Mouse (Mus musculus) limb, embryonic 14.5 days (tissue): ENCODE data around the gene Saa4. TPM values are rescaled to one million over a fixed set of nuclear protein-coding genes. Genes with fewer than 3 reads are reported as not detected.

Experiments
- ATAC-seq: fragments of 200-750 bp; cut with Nextera tagmentation; 2 replicates; pipeline ENCODE4 v1.8.0; 2017; ENCODE audit warnings: low read depth, moderate number of reproducible peaks, moderate TSS enrichment; ENCODE audit not compliant: low FRiP score
- DNase-seq: peaks from one replicate; pipeline ENCODE4 v3.0.0-alpha.2; 2015; ENCODE audit warnings: low spot score
- H3K27ac ChIP-seq: fragments of 300-500 bp; sonication (generic); replicated peaks from 2 replicates; pipeline ENCODE4 v1.5.1; 2014; ENCODE audit warnings: low read depth, mild to moderate bottlenecking, low read length, moderate library complexity, mixed read lengths
- H3K27me3 ChIP-seq: fragments of 300-500 bp; sonication (generic); 2 replicates; pipeline ENCODE4 v1.6.1; 2014; ENCODE audit warnings: low read length, mixed read lengths; ENCODE audit not compliant: control insufficient read depth, insufficient read depth
- H3K36me3 ChIP-seq: fragments of 300-500 bp; sonication (generic); 2 replicates; pipeline ENCODE4 v1.6.1; 2014; ENCODE audit warnings: mild to moderate bottlenecking, low read length, moderate library complexity, mixed read lengths; ENCODE audit not compliant: control insufficient read depth, insufficient read depth
- H3K4me1 ChIP-seq: fragments of 300-500 bp; sonication (generic); 2 replicates; pipeline ENCODE4 v1.6.1; 2014; ENCODE audit warnings: antibody characterized with exemption, low read length, mixed read lengths; ENCODE audit not compliant: control insufficient read depth, insufficient read depth
- H3K4me2 ChIP-seq: fragments of 300-500 bp; sonication (generic); replicated peaks from 2 replicates; pipeline ENCODE4 v1.6.1; 2014; ENCODE audit warnings: low read depth, mild to moderate bottlenecking, low read length, moderate library complexity; ENCODE audit not compliant: severe bottlenecking
- H3K4me3 ChIP-seq: fragments of 300-500 bp; sonication (generic); replicated peaks from 2 replicates; pipeline ENCODE4 v1.5.1; 2014; ENCODE audit warnings: low read length
- H3K9ac ChIP-seq: fragments of 300-500 bp; sonication (generic); 2 replicates; pipeline ENCODE4 v1.6.1; 2014; ENCODE audit warnings: mild to moderate bottlenecking, low read depth, low read length, moderate library complexity; ENCODE audit not compliant: severe bottlenecking
- H3K9me3 ChIP-seq: fragments of 300-500 bp; sonication (generic); 2 replicates; pipeline ENCODE4 v1.6.1; 2016; ENCODE audit warnings: low read length; ENCODE audit not compliant: control insufficient read depth
- POLR2A ChIP-seq: fragments of 200-500 bp; IDR thresholded peaks from 2 replicates; pipeline ENCODE4 v1.8.0; 2012; ENCODE audit warnings: inconsistent platforms, mild to moderate bottlenecking, moderate library complexity, borderline replicate concordance; ENCODE audit not compliant: insufficient read depth, insufficient read length; ENCODE audit errors: extremely low read depth
- WGBS: fragments of 180-500 bp; shearing (Covaris S2); extraction: QIAGEN DNeasy Blood & Tissue Kit; methylation state at CpG from one replicate; pipeline ENCODE4 v1.1.7; 2014; 5-methylcytosine and 5-hydroxymethylcytosine counted together
- polyA plus RNA-seq, 2 experiments: library from polyadenylated mRNA; depleted of rRNA in 1 of 2; stranded (reverse) in 1 of 2; unstranded in 1 of 2; fragments of >200 nt; fragmentation: Nextera tagmentation in 1 of 2; extraction: Ambion mirVana in 1 of 2; gene quantifications; 2 replicates each; pipeline versions ENCODE4 v1.2.1 to v1.2.3; 2012 to 2014

Saa4 gene
- polyA plus RNA-seq, 2 experiments, result not detected

DNA sequence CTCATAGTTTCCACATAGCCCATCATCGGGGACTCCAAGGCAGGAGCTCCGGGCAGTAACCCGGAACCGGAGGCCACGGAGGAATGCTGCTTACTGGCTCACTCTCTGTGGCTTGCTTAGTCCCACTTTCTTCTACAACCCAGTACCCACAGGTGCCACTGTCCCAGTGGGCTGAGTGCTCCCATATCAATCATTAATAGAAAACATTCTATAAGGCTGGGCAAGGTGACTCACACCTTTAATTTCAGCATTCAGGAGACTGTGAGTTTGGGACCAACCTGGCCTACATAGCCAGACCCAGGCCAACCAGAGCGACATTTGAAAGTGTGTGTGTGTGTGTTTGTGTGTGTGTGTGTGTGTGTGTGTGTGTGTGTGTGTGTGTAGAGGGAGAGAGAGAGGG, 9.0 kb downstream of the Saa4 start:
- no peaks in the 10 kb centered on the region for H3K9me3 ChIP-seq
- no peak overlapping the region for H3K4me3 ChIP-seq
- H3K9ac ChIP-seq, result no peak overlapping the region
- no peak for DNase-seq
- ATAC-seq, result no peak
- no peaks in the 10 kb centered on the region for H3K27me3 ChIP-seq
- WGBS, result 96% methylated on average over 6 of the region's 6 CpGs
- no peak overlapping the region for H3K4me2 ChIP-seq
- no peak for TF ChIP-seq POLR2A
- H3K4me1 ChIP-seq, result no peaks in the 10 kb centered on the region
- no peaks in the 10 kb centered on the region for H3K36me3 ChIP-seq
- no peak overlapping the region for H3K27ac ChIP-seq

- WGBS, result 75% methylated on average over 9 of the region's 9 CpGs
Measured at GRCm38 (mm10) chr7:46720460-46720859, 11.9 kb downstream of the Saa4 start.

GRCm38 (mm10) chr7:46719526-46719925, 12.9 kb downstream of the Saa4 start:
- Histone ChIP-seq H3K4me2 (no peak overlapping the region), H3K9me3 (no peaks in the 10 kb centered on the region), H3K36me3 (no peaks in the 10 kb centered on the region), H3K4me3 (no peak overlapping the region), H3K27ac (no peak overlapping the region), H3K9ac (no peak overlapping the region), H3K4me1 (no peaks in the 10 kb centered on the region), H3K27me3 (no peaks in the 10 kb centered on the region)
- WGBS, result 76% methylated on average over 7 of the region's 7 CpGs
- DNase-seq (no peak), ATAC-seq (no peak)
- no peak for TF ChIP-seq POLR2A

More at GRCm38 (mm10) chr7:46720460-46720859, 11.9 kb downstream of the Saa4 start:
- no peak for ATAC-seq
- H3K4me2 ChIP-seq, result no peak overlapping the region
- H3K36me3 ChIP-seq, result no peaks in the 10 kb centered on the region
- no peaks in the 10 kb centered on the region for H3K27me3 ChIP-seq
- no peak for TF ChIP-seq POLR2A
- no peak for DNase-seq
- no peak overlapping the region for H3K27ac ChIP-seq
- H3K9me3 ChIP-seq, result no peaks in the 10 kb centered on the region
- no peak overlapping the region for H3K9ac ChIP-seq
- H3K4me1 ChIP-seq, result no peaks in the 10 kb centered on the region
- H3K4me3 ChIP-seq, result no peak overlapping the region

DNA sequence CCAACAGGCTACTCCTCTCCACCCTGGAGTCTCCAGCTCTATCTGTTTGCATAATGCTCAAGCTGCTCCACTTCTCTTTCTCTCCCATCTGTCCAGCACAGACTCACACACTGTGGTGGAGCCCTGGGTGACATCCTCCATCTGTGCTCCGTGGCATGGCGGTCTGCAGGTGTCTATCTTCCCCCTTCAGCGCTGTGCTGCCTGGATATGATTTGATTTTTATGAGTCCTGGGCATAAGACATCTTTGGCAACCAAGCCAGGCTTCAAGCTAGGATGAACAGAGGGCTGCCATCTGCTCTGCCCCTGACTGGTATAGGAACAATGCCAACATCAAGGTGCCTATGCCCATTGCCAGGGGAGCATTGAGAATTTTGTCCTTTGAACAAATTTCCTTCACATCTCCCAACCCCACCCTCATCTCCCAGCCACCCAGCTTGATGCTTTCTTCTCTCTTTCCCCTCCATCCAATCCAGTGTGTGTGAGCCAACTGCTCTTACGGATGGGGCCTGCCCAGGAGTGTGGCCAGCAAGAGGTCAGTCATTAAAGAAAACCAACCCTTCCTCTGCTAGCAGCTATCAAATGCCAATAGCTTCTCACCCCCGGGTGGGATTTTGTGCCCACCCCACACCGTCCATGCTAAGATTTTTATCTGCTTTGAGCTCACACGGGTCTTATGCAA, 13.7 kb downstream of the Saa4 start:
- no peaks in the 10 kb centered on the region for H3K36me3 ChIP-seq
- no peak for TF ChIP-seq POLR2A
- no peaks in the 10 kb centered on the region for H3K4me1 ChIP-seq
- DNase-seq (no peak), ATAC-seq (no peak)
- 83% methylated on average over 7 of the region's 7 CpGs for WGBS
- no peak overlapping the region for H3K27ac ChIP-seq
- no peak overlapping the region for H3K9ac ChIP-seq
- no peak overlapping the region for H3K4me2 ChIP-seq
- H3K4me3 ChIP-seq, result no peak overlapping the region
- no peaks in the 10 kb centered on the region for H3K27me3 ChIP-seq
- no peaks in the 10 kb centered on the region for H3K9me3 ChIP-seq

GRCm38 (mm10) chr7:46716897-46717296, 15.5 kb downstream of the Saa4 start:
- no peaks in the 10 kb centered on the region for H3K27me3 ChIP-seq
- H3K4me3 ChIP-seq, result no peak overlapping the region
- H3K36me3 ChIP-seq, result no peaks in the 10 kb centered on the region
- H3K9ac ChIP-seq, result no peak overlapping the region
- DNase-seq, result no peak
- no peaks in the 10 kb centered on the region for H3K9me3 ChIP-seq
- H3K4me2 ChIP-seq, result no peak overlapping the region
- WGBS, result 42% methylated on average over 5 of the region's 5 CpGs
- H3K27ac ChIP-seq, result no peak overlapping the region
- no peak for TF ChIP-seq POLR2A
- no peak for ATAC-seq
- no peaks in the 10 kb centered on the region for H3K4me1 ChIP-seq

- H3K4me1 ChIP-seq, result no peaks in the 10 kb centered on the region
- TF ChIP-seq POLR2A, result no peak
- H3K4me3 ChIP-seq, result no peak within 1 kb of the TSS
- whole genome bisulfite sequencing, result 85% methylated on average over 5 of the region's 5 CpGs
- no peak within 1 kb of the TSS for H3K4me2 ChIP-seq
- H3K36me3 ChIP-seq, result no peaks in the 10 kb centered on the region
- ATAC-seq (no peak), DNase-seq (no peak)
- no peaks in the 10 kb centered on the region for H3K9me3 ChIP-seq
- no peak within 1 kb of the TSS for H3K27ac ChIP-seq
- no peaks in the 10 kb centered on the region for H3K27me3 ChIP-seq
- no peak within 1 kb of the TSS for H3K9ac ChIP-seq
Measured at GRCm38 (mm10) chr7:46715600-46715999, 16.8 kb downstream of the Saa4 start, which contains the start of gene Saa3. Saa3 (minus strand) TSS chr7:46715700.
